Mouse (Mus musculus) adrenal gland, postnatal 0 days (tissue): ENCODE measurements around the gene Fam124a. TPM values are rescaled to one million over a fixed set of nuclear protein-coding genes. Genes with fewer than 3 reads are reported as not detected.

Experiments used
- polyA plus RNA-seq: library from polyadenylated mRNA; unstranded; fragments of >200 nt; fragmentation: Nextera tagmentation; extraction: Ambion mirVana; gene quantifications from 2 replicates; pipeline ENCODE4 v1.2.1, GENCODE M21; 2015

Gene Fam124a
- 7.5 and 9.5 TPM in 2 replicates for polyA plus RNA-seq

DNA sequence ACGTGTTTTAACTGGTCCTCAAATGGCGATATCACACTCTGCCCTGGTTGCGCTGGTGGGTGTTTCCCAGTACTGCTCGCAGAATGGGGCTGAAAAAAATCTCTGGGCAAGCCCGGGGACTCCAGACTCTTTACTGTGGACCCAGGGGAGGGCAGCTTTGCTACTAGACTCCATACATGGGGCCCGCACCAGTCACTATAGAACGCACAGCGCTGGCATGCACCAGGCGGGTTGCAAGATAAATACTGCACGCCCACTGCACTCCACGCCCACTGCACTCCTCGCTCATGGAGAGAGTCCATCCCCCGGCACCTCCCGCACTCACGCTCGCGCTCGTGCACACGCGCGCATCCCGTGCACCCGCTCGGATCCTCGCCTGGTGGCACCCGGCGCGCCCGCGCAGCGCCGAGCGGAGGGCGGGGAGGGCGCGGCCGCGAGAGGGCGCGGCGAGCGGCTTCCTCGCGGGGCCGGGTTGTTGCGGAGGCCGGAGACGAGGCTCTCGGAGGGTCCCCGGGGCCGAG is at the start of gene Fam124a:
Gene Fam124a (plus strand): TSS at position 429 of the 521 bp plus-strand sequence.

DNA sequence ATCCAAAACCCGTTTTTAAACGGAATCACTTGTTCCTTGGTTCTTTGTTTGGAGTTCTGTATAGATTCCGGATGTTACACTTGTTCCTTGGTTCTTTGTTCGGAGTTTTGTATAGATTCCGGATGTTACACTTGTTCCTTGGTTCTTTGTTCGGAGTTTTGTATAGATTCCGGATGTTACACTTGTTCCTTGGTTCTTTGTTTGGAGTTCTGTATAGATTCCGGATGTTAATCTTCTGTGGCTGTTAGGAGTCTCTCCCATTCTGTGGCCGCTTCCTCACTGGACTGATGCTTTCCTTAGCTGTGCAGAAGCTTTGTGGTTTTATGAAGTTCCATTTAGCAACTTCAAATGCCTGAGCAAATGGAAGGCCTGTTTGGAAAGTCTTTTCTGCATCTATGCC is 11.3 kb downstream of the Fam124a start, which contains the start of gene Gm4131:
Gene Gm4131 (minus strand): TSS at position 101 of the 400 bp plus-strand sequence.

Other genes with a start within 250 kb of the Fam124a start
- 0.38 and 1.3 TPM in 2 replicates for gene Gucy1b2, start 99.4 kb upstream of the Fam124a start, polyA plus RNA-seq
- gene Gm4131, start 11.2 kb downstream of the Fam124a start, polyA plus RNA-seq = not detected in 2 replicates
- gene Serpine3, start 107.9 kb downstream of the Fam124a start, polyA plus RNA-seq = not detected in 2 replicates
- gene Ints6, start 205.4 kb downstream of the Fam124a start, polyA plus RNA-seq = 8.8 and 17.4 TPM in 2 replicates